Mouse (Mus musculus): ENCODE data around the gene Aldh1l1.

Gene Aldh1l1

DNA sequence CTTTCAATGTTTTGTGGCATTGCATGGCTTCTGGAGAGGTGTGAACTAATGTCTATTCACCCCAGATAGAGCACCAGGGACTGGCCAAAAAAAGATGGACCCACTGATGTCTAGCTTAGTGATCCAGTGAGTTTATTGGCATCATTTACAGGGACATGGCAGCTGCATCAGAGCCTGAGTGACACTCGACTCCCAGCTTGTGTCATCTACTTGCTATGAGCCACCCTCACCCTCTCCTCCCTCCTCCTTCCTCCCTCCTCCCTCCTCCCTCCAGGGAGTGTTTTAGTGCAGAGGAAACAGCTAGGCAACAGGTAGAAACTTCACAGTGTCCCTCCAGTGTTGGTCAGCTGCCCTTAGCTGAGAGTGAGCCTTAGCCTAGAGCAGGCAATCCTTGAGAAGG is 108.7 kb downstream of the Aldh1l1 start:
- DNase-seq (ENCODE audit: low read depth) = no peak

DNA sequence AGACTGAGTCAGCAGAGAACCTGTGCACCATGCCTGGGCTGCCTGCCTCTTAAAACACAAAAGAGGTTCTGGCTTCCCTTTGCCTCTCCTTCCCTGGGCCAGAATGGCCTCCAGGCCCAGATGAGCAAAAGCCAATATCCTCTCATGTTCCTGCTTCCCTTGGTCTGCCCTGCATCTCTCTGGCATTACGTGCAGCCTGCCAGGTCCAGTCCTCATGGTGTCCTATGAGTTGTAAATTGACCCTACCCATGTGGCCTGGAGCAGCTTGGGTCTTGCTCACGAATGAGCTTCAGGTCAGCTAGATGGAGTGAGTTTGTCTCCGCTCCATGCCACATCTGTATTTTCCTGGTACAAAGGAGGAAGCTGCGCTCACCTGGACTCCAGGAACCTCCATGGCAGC is 110.8 kb downstream of the Aldh1l1 start:
- no peak for DNase-seq (ENCODE audit: low read depth)

DNA sequence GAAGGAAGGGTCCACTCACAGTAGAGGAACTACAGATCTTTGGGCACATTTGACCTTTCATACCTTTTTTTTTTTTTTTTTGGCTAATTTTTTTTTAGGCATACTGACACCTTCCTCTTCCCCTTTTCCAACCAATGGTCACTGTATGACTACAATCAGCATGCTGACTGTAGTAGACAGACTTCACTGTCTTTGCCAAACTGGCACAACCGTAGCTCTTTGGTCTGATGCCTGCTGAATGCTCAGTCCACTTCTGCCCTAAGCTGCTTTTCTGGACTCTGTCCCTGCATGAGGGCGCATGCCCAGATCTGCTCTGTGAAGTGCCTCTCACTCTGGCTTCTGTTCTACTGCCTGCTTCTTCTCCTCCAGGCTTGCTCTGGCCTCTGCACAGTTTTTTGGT is 111.4 kb downstream of the Aldh1l1 start:
- no peak for DNase-seq (ENCODE audit: low read depth)

DNA sequence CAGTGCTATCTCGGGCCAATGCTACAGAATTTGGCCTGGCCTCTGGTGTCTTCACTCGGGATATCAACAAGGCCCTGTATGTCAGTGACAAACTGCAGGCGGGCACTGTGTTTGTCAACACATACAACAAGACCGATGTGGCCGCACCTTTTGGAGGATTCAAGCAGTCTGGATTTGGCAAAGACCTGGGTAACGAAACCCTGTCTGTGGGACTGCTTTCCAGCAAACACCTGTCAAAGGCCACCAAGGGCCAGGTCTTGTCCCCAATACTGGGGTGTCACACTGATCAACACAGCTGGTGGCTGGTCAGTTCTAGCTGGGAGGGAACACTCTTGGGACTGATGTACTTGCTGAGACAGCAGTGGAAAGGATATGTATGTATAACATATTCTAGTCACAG is 112.0 kb downstream of the Aldh1l1 start:
- DNase-seq (ENCODE audit: low read depth) = no peak

DNA sequence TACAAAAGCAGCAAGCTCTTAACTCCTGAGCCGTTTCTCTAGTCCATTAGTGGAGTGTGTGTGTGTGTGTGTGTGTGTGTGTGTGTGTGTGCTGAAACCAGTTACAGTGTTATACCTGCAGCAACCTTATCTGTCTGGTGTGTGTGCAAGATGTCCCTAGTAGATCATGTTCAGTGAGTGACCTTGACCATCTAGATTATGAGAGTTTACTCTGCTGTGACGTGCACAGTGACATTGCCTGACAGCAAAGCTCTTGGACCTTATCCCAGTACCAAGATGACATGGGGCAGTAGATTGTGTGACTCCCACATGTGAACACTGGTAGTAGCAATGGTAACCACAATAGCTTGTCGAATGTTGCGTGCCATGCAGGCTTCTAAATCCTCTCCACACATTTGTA is 114.1 kb downstream of the Aldh1l1 start:
- DNase-seq (ENCODE audit: low read depth) = no peak

DNA sequence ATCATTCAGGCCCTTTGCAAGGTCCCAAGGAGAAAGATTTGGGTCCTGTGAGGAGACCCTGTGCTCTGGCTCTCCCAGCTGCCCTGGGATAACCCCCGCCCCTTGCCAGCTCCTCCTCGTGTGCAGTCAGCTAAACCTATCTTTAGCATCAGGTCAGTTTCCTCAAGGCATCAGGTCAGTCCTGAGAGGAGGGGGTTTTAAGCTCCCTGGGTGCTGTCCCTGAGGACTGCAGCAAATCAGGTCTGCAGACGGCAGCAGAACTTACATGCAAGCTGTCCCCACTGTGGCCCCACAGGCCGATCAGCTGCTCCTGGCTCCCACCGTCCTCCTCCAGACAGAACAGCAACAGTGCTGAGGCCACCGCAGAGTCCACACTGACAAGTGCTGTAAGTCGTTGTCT is 115.5 kb downstream of the Aldh1l1 start:
- no peak for DNase-seq (ENCODE audit: low read depth)

DNA sequence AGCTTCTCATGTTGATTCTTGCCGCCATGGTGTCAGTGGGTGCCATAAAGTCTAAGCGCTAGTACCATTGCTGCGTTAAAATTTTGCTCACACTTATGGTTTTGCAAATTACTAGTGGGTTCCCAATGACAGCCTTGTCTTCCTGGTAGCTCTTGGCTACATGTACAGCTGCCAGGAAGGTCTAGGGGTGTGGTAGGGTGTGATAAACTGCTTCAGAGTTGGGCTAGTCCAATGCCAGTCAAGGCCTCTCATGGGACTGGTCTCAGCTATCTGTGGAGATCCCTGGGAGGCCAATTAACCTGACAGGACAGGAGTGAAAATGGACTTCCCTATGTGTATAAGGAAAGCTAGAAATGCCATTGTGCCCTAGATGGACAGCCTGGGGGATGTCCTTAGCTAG is 116.1 kb downstream of the Aldh1l1 start:
- DNase-seq (ENCODE audit: low read depth) = no peak

DNA sequence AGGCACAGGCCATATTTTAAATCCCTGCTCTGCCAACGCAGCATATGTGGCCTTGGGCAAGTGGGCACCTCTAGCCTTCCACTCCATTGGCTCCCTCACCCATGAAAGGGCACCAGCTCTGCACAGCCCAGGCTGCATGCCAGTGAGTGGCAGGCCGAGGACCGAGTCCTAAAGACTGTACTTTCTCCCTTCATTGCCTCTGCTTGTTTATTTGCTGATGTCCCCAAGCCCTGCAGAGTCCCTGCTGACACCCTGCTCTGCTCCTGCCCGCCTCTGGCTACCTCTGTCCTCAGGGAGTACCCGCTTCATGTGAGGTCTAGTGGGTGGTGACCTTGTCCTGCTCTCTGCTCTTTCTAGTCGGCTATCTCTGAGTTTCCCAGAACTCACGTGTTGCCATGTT is 116.9 kb downstream of the Aldh1l1 start:
- no peak for DNase-seq (ENCODE audit: low read depth)

DNA sequence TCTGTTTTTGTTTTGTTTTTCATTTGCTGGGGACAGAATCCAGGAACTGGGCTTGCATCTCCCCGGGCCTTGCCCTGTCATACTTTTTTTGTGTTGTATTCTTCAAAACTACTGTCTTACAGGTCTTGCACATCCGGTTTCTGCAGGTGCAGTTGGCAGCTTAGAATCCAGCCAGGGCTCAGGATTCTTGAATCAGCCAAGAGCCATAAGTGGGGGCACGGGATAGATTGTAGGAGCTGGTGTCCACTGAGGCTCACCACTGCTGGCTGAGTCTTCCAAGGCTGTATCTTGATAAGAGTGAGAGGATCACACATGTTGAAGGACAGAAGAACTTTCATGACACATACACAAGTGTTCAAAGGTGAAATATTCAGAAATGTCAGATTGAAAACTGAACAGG is 117.9 kb downstream of the Aldh1l1 start:
- no peak for DNase-seq (ENCODE audit: low read depth)

DNA sequence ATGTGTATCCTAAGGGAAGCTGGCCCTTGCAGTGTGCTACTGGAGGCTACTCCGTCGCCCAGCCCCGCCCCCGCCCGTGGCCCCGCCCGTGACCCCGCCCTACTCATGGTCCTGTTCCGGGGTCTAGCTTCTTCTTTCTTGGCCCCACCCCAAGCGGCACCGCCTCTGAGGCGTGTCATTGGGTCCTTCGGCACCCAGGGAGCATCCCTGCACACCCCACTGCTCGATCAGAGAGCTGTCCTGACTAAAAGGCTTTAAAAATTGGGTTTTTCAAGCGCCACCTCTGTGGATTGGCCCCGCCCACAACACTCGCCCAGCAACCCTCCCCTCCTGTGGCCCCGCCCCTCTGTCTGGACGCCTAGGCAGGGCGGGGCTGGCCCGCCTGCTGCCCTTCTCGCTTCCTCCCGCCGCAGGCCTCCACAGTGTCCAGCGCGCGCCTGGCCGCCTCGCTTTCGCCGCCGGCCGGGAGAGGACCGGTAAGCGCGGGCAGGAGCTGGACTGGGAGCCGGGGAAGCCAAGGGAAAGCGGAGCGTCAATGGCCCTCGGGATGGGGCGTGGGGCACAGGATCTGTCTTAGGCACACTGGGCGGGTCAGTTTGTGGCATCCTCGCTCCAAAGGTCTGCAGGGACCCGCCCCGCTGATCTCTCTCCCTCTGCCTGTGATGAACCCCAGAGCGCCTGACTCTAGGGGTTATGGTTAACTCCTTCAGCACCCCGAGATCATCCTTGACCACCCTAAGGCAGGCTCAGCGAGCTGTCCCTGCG is 118.5 kb downstream of the Aldh1l1 start, which contains the start of gene Slc41a3:
Slc41a3 (plus strand) TSS at position 193 of the 765 bp plus-strand sequence.
- DNase-seq (ENCODE audit: low read depth) = peak; percentile 98

DNA sequence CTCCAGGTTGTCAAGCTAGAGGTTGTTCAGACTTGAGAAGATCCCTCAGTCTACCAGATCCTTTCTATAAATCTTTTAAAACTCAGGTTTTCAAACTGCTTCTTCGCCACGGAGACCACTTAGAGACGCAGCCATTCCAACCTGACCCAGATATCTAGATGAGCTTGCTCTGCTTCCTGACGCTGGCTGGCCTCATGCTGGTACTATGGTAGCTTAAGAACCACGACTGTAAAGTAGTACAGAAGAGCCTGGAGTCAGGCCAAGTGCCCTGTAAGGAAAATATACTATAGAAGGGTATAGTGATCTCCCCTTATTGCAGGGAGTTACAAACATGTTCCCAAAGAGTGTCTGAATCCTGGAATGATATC is 119.1 kb downstream of the Aldh1l1 start:
- DNase-seq (ENCODE audit: low read depth) = peak; percentile 55

DNA sequence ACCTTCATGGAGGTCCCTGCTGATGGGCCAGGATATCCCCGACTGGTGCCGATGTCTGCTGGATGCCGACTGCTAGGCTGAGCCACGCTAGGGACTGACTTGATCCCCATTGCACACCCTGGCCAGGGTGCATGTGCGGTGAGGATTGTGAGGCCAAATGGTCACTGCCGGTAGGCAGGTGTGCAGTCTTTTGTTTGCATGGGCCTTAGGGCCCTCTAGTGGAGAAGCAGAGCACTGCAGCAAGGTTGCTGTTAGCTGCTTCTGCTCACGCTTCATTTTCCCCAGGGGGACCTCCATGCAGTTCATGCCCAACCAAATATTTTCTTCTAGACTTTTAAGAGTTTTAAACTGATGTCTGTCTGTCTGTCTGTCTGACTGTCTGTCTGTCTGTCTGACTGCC is 120.3 kb downstream of the Aldh1l1 start:
- peak; percentile 82 for DNase-seq (ENCODE audit: low read depth)

DNA sequence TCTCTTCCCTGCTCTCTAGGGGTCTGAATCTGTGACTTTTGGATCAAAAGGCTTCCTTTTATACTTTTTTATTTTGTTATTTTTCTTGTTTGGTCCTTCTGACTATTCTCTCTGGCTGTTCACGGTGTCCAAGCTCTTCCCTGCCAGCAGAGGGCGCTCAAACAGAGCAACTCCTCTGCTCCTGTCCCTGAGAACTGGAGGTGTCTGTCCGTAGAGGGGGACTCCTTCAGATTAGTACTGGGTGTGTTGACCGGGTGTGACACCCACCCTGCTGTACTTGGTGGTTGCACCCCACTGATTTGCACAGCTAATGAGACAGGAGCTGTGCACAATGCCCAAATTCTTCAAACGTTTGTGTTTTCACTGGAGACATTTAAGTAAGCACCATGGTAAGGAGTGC is 121.0 kb downstream of the Aldh1l1 start:
- peak; percentile 90 for DNase-seq (ENCODE audit: low read depth)

DNA sequence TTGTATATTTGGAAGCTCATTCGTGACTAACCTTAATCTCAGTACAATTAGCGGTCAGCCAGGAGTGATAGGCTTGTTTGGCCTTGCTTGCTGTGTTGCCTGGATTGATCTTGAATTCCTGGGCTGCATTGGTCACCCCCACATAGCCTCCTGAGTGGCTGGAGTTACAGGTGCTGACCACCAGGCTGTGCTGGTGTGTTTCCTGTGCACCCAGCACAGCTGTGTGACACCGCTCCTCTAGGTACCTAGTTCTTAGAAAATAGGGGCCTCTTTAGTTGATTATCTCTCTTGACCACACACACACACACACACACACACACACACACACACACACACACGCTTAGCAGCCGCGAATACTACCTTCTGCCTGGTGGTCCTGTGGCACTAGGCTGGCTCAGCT is 122.0 kb downstream of the Aldh1l1 start:
- peak; percentile 52 for DNase-seq (ENCODE audit: low read depth)

DNA sequence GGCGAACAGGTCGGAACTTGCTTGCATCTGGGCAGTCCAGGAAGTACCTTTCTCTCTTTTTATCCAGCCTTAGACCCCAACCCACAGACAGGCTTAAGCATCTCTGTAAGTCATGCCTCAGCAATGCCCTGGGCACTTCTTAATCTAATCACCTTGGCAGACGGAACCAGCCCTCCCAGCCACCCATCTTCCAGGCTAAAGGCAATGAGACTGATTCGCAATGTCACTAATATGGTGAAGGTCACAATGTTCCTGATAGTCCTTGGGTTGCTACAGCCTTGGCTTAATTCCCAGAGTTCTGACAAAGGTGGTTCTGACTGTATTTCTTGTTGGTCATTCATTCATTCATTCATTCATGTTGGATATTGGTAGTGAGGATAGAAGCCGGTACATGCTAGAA is 124.0 kb downstream of the Aldh1l1 start:
- no peak for DNase-seq (ENCODE audit: low read depth)

DNA sequence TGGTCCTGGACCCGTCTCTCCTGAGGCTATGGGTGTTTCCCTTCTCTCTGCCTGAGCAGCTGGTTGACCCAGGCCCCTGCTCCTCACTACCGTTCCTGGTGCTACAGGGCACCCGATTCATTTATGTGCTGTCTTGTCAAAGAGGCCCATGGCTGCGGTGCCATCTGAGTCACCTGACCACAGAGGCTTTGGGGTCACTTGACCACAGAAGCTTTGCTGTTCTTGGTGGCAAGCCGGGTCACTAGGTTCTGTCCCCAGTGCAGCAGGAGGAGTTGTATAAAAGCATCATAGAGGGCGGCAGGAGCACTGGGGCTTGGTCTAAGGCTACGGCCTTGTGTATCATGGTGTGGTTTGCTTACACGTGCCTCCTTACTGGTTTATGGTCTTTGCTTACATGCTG is 127.0 kb downstream of the Aldh1l1 start:
- DNase-seq (ENCODE audit: low read depth) = no peak

DNA sequence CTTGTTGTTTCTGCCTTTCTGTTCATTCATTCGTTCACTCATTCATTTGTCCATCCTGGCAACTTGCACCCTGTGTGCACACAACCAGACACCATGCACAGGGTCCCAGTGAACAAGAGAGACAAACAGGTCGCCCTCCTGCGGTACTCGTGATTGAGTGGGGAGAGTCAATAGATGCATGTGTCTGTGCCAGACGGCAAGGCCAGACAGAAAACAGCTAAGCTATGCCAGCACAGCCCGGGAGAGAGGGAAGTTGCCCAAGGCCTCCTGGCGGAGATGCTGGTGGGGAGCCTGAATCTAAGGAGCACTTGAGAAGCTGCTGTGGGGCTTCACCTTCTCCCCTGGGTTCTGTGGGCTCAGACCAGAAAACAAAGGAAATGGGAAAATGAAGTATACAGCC is 129.1 kb downstream of the Aldh1l1 start:
- no peak for DNase-seq (ENCODE audit: low read depth)

DNA sequence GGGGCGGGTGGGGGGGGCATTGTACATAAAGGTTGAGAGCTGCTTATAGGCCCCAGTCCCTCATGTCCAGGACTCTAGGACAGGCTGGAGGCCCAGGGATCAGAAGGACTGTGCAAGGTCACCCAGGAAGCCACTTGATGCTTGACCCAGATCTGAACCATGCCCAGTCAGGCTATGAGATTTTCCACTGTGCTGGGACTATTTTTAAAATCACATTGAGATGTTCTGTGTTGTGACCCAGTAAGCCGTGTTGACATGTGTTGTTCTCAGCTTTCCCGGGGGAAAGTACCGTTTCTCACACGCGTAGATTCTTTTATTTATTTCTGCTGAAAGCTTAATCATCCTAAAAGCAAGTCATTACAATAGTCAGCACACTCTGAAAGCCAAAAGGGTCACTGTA is 129.8 kb downstream of the Aldh1l1 start:
- DNase-seq (ENCODE audit: low read depth) = no peak

DNA sequence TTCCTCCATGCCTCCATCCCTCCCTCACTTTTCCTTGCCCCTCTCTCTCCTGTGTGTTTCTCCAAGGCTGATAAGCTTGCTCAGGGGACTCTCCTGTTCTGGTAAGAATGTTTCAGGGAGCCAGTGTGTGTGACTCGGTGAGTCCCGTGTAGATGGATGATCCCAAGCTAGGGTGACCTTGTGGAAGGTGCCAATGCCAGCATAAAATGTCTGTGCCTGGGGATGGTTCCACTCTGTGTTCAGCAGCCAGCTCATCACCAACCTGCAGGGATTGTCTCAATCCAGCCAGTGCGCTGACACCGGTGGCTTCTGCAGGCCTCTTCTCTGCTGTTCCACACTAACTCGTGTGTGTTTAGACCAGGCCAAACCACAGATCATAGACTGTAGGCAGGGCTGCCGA is 130.3 kb downstream of the Aldh1l1 start:
- DNase-seq (ENCODE audit: low read depth) = no peak

DNA sequence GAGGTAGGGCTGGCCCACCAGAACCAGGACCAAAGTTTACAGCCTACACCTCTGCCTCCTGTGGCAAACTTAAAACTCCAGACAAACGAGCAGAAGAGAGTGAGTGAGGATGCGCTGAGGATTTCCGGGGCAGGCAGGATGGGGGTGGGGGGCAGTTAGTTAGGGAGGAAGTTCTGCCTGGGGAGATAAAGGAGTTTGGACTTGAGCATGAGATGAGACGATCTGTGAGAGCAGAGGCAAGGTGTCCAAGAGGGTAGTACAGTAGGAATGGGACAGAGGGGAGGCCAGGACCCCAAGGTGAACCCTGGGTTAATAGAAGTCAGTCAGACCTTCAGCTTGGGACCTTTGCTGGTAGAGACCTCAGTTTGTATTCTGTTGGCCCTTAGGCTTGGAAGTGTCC is 132.0 kb downstream of the Aldh1l1 start:
- no peak for DNase-seq (ENCODE audit: low read depth)

DNA sequence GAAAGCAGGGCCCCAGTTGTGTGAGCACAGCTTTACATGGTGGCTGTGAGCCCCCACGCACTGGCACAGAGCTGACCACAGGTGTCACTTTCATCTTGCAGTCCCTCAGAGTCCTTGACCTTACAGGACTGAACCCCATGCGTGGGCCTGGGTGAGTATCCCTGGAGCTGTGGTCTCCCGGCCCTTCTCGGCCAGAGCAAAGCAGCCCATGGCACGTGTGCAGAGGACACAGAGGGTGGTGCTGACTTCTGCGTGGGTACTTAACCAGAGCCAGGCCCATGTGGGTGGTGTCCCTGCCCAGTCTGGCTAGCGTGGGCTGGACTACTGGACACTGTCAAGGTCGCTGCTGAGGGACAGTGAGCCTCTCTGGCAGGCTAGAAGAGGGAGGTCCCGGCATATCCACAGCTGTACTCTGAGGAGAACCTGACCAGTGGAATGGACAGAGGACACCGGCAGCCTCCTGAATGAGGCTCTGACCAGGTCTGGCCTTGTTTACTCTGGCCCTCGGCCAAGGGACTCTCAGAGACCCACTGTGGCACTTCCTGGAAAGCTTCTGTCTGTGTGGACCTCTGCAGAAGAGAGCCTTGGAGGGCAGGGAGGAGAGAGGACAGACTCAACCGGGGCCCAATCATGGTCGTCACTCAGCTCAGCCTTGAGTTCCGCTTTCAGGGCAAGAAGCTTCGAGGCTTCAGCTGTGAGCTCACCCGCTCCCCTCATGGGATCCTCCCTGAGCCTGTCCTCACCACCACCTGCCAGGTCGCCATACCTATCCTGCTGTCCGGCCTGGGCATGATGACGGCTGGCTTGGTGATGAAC is 132.8 kb downstream of the Aldh1l1 start:
- DNase-seq (ENCODE audit: low read depth) = no peak

DNA sequence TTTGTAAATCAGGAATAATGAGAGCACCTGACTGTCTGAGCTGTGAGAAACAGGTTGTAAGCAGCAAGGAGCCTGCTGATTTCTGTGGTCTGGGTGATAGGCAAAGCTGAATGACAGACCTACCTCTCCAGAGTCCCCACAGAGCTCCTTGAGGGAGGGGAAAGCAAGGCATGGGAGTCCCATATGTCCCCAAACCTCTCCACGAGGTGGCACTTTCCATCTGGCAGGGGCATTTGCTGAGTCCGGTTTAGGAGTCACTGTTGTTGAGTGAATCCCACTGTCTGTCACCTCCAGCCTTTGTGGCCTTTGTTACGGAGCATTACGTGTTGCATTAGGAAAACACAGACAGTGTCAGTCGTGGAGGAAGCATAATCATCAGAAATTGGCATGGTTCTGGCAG is 133.7 kb downstream of the Aldh1l1 start:
- no peak for DNase-seq (ENCODE audit: low read depth)

DNA sequence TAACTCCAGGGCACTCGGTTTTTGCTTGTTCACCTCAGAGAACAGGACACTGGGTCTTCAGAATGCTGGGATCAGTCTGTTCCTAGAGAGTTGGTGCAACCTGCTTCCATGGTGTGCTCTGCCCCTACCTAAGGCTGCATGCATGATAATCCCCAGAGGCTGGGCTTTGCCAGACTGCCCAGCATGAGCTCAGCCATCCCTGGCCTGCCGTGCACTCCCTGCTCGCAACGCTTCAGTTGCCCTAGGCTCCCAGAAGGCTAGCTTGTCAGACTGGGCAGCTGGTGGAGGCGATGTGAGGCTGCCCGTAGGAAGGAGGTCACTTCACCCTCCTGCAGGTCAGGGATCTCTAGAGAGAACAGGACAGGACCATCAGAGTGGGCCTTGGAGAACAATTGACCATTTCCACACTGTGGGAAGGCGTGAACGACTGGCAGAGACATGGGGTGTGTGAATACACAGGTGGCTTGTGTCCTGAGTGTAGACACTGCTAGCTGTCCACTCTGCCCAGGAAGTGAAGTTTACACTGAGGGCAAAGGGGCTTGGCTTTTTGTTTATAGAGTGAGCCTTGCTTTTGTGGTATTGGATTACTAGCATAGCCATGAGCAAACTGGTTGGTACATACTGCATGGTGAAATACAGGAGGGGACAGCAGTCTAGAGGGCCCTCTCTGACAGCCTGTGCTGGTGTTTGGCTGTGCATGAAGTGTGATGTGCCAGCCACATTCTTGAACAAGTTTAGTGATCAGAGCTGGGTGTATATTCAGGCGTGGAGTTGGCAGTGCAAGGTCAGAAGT is 134.8 kb downstream of the Aldh1l1 start:
- no peak for DNase-seq (ENCODE audit: low read depth)
